Mouse (Mus musculus) megakaryocyte, adult 5-6 weeks (primary cell): ENCODE results near the gene Baz2b. TPM values are rescaled to one million over a fixed set of nuclear protein-coding genes. Genes with fewer than 3 reads are reported as not detected.

ENCODE experiments used
- ATAC-seq: 2 replicates; pipeline ENCODE4 v1.8.0; 2016; ENCODE audit warnings: mild to moderate bottlenecking, inconsistent platforms; ENCODE audit not compliant: poor library complexity, severe bottlenecking
- total RNA-seq, 2 experiments: library from RNA; stranded (forward) in 1 of 2; stranded (reverse) in 1 of 2; fragments of 153-499, 151-499 nt in 1 of 2; fragments of 221-1000, 200-1000 nt in 1 of 2; gene quantifications; 2 replicates each; pipeline versions ENCODE4 v1.2.3 to v1.2.4; 2015 to 2017

Gene Baz2b
- 87.2 and 95.6 TPM in 2 replicates for total RNA-seq (2015)
- 129 and 133 TPM in 2 replicates for total RNA-seq (2017)

DNA sequence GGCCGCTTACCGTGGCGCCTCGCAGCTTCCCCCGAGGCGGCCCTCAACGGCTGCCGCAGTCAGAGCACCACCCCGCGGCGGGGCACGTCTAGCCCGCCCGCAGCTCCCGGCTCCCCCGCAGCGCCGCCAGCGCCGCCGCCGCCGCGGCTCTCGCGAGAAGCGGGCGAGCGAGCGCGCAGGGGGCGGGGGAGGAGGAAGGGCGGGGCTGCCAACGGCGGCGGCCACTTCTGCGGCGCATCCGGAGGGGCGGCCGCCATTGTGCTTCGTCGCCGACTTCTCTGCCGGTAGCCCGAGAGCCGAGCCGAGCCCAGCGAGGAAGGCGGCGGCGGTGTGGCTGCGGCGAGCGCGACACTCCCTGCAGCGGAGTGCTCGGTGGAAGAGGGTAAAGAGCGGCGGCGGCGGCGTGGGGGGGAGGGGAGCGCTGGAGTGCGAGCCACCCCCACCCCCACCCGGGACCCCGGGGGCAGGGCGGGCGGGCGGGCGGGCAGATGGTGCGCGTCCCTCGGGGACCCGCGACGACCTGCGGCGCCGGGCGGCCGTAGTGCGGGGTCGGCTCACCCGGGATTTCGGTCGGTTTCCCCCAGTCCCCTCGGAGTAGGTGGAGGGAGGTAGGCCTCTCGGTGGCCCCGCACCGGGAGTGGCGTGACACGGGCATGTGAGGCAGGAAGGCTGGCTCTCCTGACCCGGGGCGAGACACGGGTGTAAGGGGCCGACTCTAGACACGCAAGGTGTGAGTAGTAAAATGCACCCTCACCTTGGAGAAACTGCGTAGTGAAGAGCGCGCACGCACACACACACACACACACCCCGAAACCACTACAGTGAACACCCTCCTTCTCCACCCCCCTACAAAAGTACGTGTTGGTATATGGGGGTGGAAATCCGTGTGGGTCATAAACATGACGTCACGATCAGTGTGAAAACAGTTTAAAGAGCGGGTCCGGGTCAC, at the start of gene Baz2b, which contains the start of gene March7:
Gene Baz2b, minus strand, starts transcription at position 137 of the 949 bp plus-strand sequence.
Gene March7, plus strand, starts transcription at position 185 of the 949 bp plus-strand sequence.
- ATAC-seq = peak; percentile 83

GRCm38 (mm10) chr2:60259186-60259585, 49.5 kb upstream of the Baz2b start:
- no peak for ATAC-seq

DNA sequence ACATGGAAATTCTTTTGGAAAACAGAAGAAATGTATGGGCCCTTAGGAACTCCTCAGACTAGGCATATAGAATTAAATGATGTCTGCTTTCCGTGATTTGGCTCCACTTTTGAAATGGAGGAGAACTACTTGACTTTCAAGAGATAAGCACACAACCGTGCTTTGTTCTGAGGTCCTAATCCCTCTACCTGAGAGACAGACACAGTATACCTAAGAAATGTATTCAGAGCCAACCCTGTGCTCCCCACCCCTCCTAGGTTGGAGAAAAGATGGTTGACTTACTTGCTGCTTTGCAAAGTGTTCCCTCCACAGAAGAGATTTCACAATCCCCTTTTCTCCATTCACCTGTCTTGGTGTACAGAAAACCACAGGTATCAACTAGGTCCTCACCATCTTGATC, 47.1 kb upstream of the Baz2b start:
- no peak for ATAC-seq

GRCm38 (mm10) chr2:60253506-60253905, 43.9 kb upstream of the Baz2b start:
- ATAC-seq = no peak

- ATAC-seq = no peak
Measured at GRCm38 (mm10) chr2:60252782-60253181, 43.1 kb upstream of the Baz2b start.

GRCm38 (mm10) chr2:60234506-60234905, 24.9 kb upstream of the Baz2b start:
- no peak for ATAC-seq

- ATAC-seq = no peak
Measured at GRCm38 (mm10) chr2:60233147-60233546, 23.5 kb upstream of the Baz2b start.

GRCm38 (mm10) chr2:60230361-60230760, 20.7 kb upstream of the Baz2b start:
- ATAC-seq = no peak

DNA sequence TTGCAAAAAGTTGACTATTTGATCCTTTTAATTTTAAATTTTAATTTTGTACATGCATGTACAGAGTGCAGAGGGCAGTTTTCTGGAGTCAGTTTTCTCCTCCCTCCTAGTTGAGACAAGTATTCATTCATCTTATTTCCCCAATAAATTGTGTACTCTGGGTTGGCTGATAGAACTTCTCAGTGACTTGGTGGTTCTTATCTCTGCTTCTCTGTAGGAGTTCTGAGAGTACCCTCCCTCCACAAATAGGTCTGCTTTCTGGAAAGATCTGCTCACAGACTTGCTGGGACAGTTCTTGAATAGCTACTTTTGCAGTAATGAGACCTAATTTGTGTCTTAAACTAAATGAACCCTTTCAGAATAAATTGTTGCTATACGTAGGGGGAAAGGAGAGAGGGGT, 18.8 kb upstream of the Baz2b start:
- ATAC-seq = no peak

- ATAC-seq = no peak
Measured at GRCm38 (mm10) chr2:60223489-60223888, 13.8 kb upstream of the Baz2b start.

DNA sequence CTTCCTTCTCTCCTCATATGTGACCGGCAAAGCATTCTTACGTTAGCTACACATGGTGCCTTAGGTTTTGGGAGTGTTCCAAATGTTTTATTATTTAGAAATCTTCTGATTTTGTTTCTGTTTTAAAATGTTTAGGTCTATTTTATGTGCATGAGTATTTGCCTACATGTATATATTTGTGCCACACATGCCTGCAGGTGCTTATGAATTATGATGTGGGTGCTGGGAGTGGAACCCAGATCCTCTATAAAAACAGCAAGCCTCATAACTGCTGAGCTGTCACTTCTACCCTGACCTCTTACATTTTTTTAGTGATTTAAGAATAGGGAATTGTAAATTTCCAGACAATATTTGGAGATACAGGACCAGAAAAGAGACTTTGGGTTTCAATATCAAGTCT, 12.3 kb upstream of the Baz2b start:
- ATAC-seq = no peak

DNA sequence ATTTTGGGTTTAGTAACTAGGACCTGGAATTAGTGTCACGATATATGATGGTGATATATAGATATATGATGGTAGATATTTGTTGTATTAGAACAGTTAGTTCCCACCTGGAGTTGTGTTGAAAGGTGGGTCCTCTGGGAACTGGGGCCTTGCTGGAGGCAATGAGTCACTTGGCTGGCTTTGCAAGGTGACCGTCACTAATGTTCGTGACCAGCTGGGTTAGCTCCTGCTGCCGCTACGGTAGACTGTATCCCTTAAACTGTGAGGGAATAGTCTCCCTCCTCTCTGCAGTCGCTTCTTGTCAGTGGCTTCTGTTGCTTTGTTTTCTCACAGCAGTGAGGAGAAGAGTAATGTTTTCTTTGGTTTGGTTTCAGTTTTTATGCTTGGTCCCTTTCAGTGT, 11.6 kb upstream of the Baz2b start:
- no peak for ATAC-seq

DNA sequence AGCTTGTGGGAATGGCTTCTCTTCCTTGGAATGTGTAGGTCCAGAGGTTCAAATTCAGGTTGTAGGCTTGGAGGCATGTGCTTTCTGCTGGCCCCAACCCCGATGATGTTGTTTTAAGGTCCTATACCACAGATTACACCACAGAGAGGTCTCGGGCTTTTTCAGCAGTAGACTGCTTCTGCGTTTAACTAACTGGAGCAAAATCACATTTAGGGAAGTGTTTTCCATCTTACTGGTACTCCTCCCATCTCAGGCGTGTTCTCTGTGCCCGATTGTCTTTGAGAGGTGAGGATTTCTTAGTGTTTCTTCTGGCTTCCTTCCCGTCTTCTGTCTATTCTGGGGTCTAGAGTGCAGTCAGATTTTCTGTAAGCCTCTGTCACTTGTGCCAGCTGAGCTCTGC, 8.0 kb upstream of the Baz2b start:
- peak; percentile 54; the same call in 1 of the 2 replicates for ATAC-seq

GRCm38 (mm10) chr2:60216547-60217153, 7.0 kb upstream of the Baz2b start:
- no peak for ATAC-seq

- ATAC-seq = no peak
Measured at GRCm38 (mm10) chr2:60214683-60215082, 5.0 kb upstream of the Baz2b start.

DNA sequence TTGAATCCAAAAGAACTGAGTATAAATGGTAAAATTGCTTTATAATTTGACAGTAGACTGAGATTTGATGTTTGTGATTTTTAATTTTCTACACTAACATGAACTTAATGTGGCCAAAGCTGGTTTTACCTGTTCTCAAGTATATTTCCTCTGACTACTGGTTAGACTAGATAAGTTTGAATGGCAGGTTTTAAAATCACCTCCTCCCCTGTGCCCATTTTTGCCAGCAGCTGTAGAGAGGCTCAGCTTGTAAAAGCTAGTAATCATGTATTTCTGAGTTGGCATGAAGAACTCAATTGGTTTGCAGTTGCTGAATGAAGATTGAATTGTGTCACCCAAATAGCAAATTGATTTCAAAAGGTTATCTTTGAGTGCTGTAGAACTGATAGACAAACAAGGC, 2.8 kb upstream of the Baz2b start:
- no peak for ATAC-seq

GRCm38 (mm10) chr2:60210821-60211220, 1.2 kb upstream of the Baz2b start:
- no peak for ATAC-seq

GRCm38 (mm10) chr2:60209122-60209611, 472 bp downstream of the Baz2b start:
- ATAC-seq = no peak

DNA sequence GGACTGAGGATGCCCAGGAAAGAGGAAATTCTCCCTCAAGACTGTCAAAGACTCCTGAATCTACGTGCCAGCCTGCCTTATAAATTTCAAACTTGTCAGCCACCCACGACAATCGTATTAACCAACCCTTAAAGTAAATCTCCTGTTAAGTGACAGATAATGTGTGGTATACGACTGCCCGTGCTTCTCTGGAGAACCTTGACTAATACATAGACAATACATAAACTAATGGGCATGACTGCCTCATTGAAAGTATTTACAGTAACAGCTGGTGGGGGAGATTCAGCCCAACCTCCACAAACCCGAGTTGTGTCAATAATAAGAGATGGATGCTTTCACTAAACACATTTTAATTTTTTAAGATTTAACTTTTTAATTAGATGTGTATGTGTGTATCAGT, 3.8 kb downstream of the Baz2b start:
- ATAC-seq = no peak

GRCm38 (mm10) chr2:60204162-60204561, 5.5 kb downstream of the Baz2b start:
- ATAC-seq = peak; percentile 77

DNA sequence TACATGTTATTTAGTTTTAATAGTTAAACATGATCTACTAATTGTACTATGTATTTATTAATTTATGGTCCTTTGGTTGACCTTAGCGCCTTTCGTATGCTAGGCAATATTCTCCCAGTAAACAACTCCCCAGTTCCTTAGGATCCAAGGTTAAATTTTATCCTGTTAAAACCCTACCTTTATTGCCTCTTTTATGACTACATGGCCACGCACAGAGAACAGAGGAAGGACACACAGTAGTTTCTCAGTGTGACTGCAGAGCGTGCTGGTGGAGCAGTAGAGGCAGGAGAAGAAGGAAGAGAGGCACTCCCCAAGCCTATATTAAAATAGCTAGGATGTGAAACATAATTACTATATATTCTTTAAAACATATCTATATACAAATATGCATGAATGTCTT, 5.9 kb downstream of the Baz2b start:
- no peak for ATAC-seq
